Mouse (Mus musculus): Measurements from ENCODE around the gene Klra17. TPM values are rescaled to one million over a fixed set of nuclear protein-coding genes. Genes with fewer than 3 reads are reported as not detected.

Gene Klra17
- polyA plus RNA-seq, 1 experiment: 0.10 TPM

Other genes starting within 250 kb of the Klra17 start
- gene Klrc3, start 233.3 kb downstream of the Klra17 start, polyA plus RNA-seq (2012; rRNA removed): not detected in 2 replicates
- gene Klrc2, start 216.0 kb downstream of the Klra17 start, polyA plus RNA-seq (2012; rRNA removed): not detected in 2 replicates
- gene Klrc1, start 197.7 kb downstream of the Klra17 start, polyA plus RNA-seq (2012; rRNA removed): not detected in 2 replicates
- gene Klri1, start 159.5 kb downstream of the Klra17 start, polyA plus RNA-seq (2012; rRNA removed): not detected in 2 replicates
- gene Klri2, start 136.2 kb downstream of the Klra17 start, polyA plus RNA-seq (2012; rRNA removed): not detected in 2 replicates
- gene Gm156, start 92.4 kb downstream of the Klra17 start, polyA plus RNA-seq (2012; rRNA removed): not detected in 2 replicates
- not detected in 2 replicates for gene Gm17631, start 14.0 kb downstream of the Klra17 start, polyA plus RNA-seq (2012; rRNA removed)
- gene Klra5, start 41.0 kb upstream of the Klra17 start, polyA plus RNA-seq (2012; rRNA removed): not detected in 2 replicates
- not detected in 2 replicates for gene Klra6, start 150.3 kb upstream of the Klra17 start, polyA plus RNA-seq (2012; rRNA removed)
- gene Klra4, start 190.6 kb upstream of the Klra17 start, polyA plus RNA-seq (2012; rRNA removed): not detected in 2 replicates

Data from small intestine, adult 2 months (tissue).